Mouse (Mus musculus) liver, embryonic 15.5 days (tissue): Measurements from ENCODE around the gene Rhag. TPM values are rescaled to one million over a fixed set of nuclear protein-coding genes. Genes with fewer than 3 reads are reported as not detected.

Experiments used
- ATAC-seq: fragments of 200-750 bp; cut with Nextera tagmentation; 2 replicates; pipeline ENCODE4 v1.8.0; 2017; ENCODE audit warnings: moderate number of reproducible peaks, mild to moderate bottlenecking, moderate library complexity; ENCODE audit not compliant: insufficient read depth
- H3K27ac ChIP-seq: fragments of 300-500 bp; sonication (generic); replicated peaks from 2 replicates; pipeline ENCODE4 v1.5.1; 2015; ENCODE audit warnings: mild to moderate bottlenecking, inconsistent platforms
- H3K27me3 ChIP-seq: fragments of 300-500 bp; sonication (generic); 2 replicates; pipeline ENCODE4 v1.6.1; 2015; ENCODE audit warnings: mild to moderate bottlenecking, inconsistent platforms
- H3K36me3 ChIP-seq: fragments of 300-500 bp; sonication (generic); replicated peaks from 2 replicates; pipeline ENCODE4 v1.6.1; 2015; ENCODE audit warnings: moderate library complexity, mild to moderate bottlenecking, inconsistent platforms
- H3K4me1 ChIP-seq: fragments of 300-500 bp; sonication (generic); replicated peaks from 2 replicates; pipeline ENCODE4 v1.6.1; 2015; ENCODE audit warnings: inconsistent platforms
- H3K4me2 ChIP-seq: fragments of 300-500 bp; sonication (generic); 2 replicates; pipeline ENCODE4 v1.6.1; 2015; ENCODE audit warnings: moderate library complexity, mild to moderate bottlenecking, inconsistent platforms
- H3K4me3 ChIP-seq: fragments of 300-500 bp; sonication (generic); replicated peaks from 2 replicates; pipeline ENCODE4 v1.5.1; 2015; ENCODE audit warnings: mild to moderate bottlenecking, inconsistent platforms
- H3K9ac ChIP-seq: fragments of 300-500 bp; sonication (generic); 2 replicates; pipeline ENCODE4 v1.6.1; 2015; ENCODE audit warnings: moderate library complexity, mild to moderate bottlenecking, inconsistent platforms
- H3K9me3 ChIP-seq: fragments of 300-500 bp; sonication (generic); replicated peaks from 2 replicates; pipeline ENCODE4 v1.6.1; 2016; ENCODE audit warnings: inconsistent platforms
- WGBS: fragments of 180-500 bp; shearing (Covaris S2); methylation state at CpG from one replicate; pipeline ENCODE4 v1.1.7; 2015; ENCODE audit warnings: mixed read lengths; ENCODE audit not compliant: insufficient replicate concordance; 5-methylcytosine and 5-hydroxymethylcytosine counted together
- polyA plus RNA-seq: library from polyadenylated mRNA; unstranded; fragments of >200 nt; fragmentation: Nextera tagmentation; extraction: Ambion mirVana; gene quantifications from 2 replicates; pipeline ENCODE4 v1.2.1, GENCODE M21; 2015

The Rhag gene
- polyA plus RNA-seq = 220 and 226 TPM in 2 replicates

GRCm38 (mm10) chr17:40810934-40811333, at the start of gene Rhag:
Gene Rhag (plus strand): TSS chr17:40811126.
- 6% methylated on average over 1 of the region's 1 CpGs for WGBS
- peaks cover 7% of the 10 kb centered on the region for H3K36me3 ChIP-seq
- peak within 1 kb of the TSS; percentile 35; the same call in 1 of the 2 replicates for H3K4me2 ChIP-seq
- peak within 1 kb of the TSS; percentile 74 for H3K9ac ChIP-seq
- no peaks in the 10 kb centered on the region for H3K9me3 ChIP-seq
- peak within 1 kb of the TSS; percentile 69 for H3K4me3 ChIP-seq
- peaks cover 32% of the 10 kb centered on the region for H3K4me1 ChIP-seq
- H3K27me3 ChIP-seq = no peaks in the 10 kb centered on the region
- ATAC-seq = peak; percentile 80
- H3K27ac ChIP-seq = peak within 1 kb of the TSS; percentile 96

- Histone ChIP-seq H3K4me1 (no peaks in the 10 kb centered on the region), H3K9me3 (no peaks in the 10 kb centered on the region), H3K4me2 (no peak overlapping the region), H3K36me3 (no peaks in the 10 kb centered on the region), H3K9ac (no peak overlapping the region), H3K27me3 (no peaks in the 10 kb centered on the region), H3K4me3 (no peak overlapping the region), H3K27ac (no peak overlapping the region)
- 55% methylated on average over 4 of the region's 4 CpGs for WGBS
- ATAC-seq = no peak
These were observed 47.3 kb upstream of the Rhag start for GRCm38 (mm10) chr17:40763662-40764061.

GRCm38 (mm10) chr17:40767120-40767519, 43.8 kb upstream of the Rhag start:
- no peaks in the 10 kb centered on the region for H3K4me1 ChIP-seq
- 47% methylated on average over 1 of the region's 1 CpGs for WGBS
- ATAC-seq = no peak
- H3K27me3 ChIP-seq = no peaks in the 10 kb centered on the region
- H3K4me2 ChIP-seq = no peak overlapping the region
- H3K9me3 ChIP-seq = no peaks in the 10 kb centered on the region
- H3K9ac ChIP-seq = no peak overlapping the region
- H3K4me3 ChIP-seq = no peak overlapping the region
- no peaks in the 10 kb centered on the region for H3K36me3 ChIP-seq
- no peak overlapping the region for H3K27ac ChIP-seq

- Histone ChIP-seq H3K36me3 (no peaks in the 10 kb centered on the region), H3K9ac (no peak overlapping the region)
These were observed 21.0 kb upstream of the Rhag start for GRCm38 (mm10) chr17:40789877-40790276.

GRCm38 (mm10) chr17:40793921-40794854, 16.7 kb upstream of the Rhag start:
- no peaks in the 10 kb centered on the region for H3K27me3 ChIP-seq
- H3K4me3 ChIP-seq = peak overlapping the region; percentile 26; the same call in 1 of the 2 replicates
- peak overlapping the region; percentile 51 for H3K4me2 ChIP-seq
- WGBS = 37% methylated on average over 20 of the region's 20 CpGs
- peaks cover 11% of the 10 kb centered on the region for H3K4me1 ChIP-seq
- no peaks in the 10 kb centered on the region for H3K36me3 ChIP-seq
- no peak overlapping the region for H3K9ac ChIP-seq
- H3K9me3 ChIP-seq = no peaks in the 10 kb centered on the region
- peak overlapping the region; percentile 51; the same call in 1 of the 2 replicates for H3K27ac ChIP-seq
- peak; percentile 92 for ATAC-seq

More at GRCm38 (mm10) chr17:40789877-40790276, 21.0 kb upstream of the Rhag start:
- H3K27ac ChIP-seq = no peak overlapping the region
- no peak overlapping the region for H3K4me2 ChIP-seq
- H3K4me1 ChIP-seq = peaks cover 11% of the 10 kb centered on the region
- ATAC-seq = no peak
- H3K27me3 ChIP-seq = no peaks in the 10 kb centered on the region
- no peaks in the 10 kb centered on the region for H3K9me3 ChIP-seq
- no peak overlapping the region for H3K4me3 ChIP-seq

- no peaks in the 10 kb centered on the region for H3K9me3 ChIP-seq
- no peak for ATAC-seq
- no peaks in the 10 kb centered on the region for H3K27me3 ChIP-seq
- peaks cover 20% of the 10 kb centered on the region for H3K4me1 ChIP-seq
- no peak overlapping the region for H3K4me3 ChIP-seq
- H3K4me2 ChIP-seq = no peak overlapping the region
- no peak overlapping the region for H3K9ac ChIP-seq
- no peaks in the 10 kb centered on the region for H3K36me3 ChIP-seq
- 74% methylated on average over 3 of the region's 3 CpGs for whole genome bisulfite sequencing
- H3K27ac ChIP-seq = 0 out of 2 replicates have a peak overlapping the region, but pooled peaks have one; percentile 1
These were observed 8.1 kb upstream of the Rhag start for GRCm38 (mm10) chr17:40802707-40803340.

GRCm38 (mm10) chr17:40806550-40806949, 4.4 kb upstream of the Rhag start:
- peak overlapping the region; percentile 35 for H3K4me3 ChIP-seq
- ATAC-seq = peak; percentile 97
- peak overlapping the region; percentile 66 for H3K4me2 ChIP-seq

GRCm38 (mm10) chr17:40806953-40807572, 3.9 kb upstream of the Rhag start, which contains the start of gene Crisp2:
Gene Crisp2 (minus strand): TSS chr17:40807003.
- peak within 1 kb of the TSS; percentile 93 for H3K27ac ChIP-seq
- no peaks in the 10 kb centered on the region for H3K9me3 ChIP-seq
- 11% methylated on average over 2 of the region's 2 CpGs for WGBS
- peaks cover 42% of the 10 kb centered on the region for H3K4me1 ChIP-seq
- peak; percentile 68 for ATAC-seq
- peak within 1 kb of the TSS; percentile 43 for H3K9ac ChIP-seq
- H3K4me3 ChIP-seq = peak within 1 kb of the TSS; percentile 35
- peak within 1 kb of the TSS; percentile 66 for H3K4me2 ChIP-seq
- no peaks in the 10 kb centered on the region for H3K27me3 ChIP-seq
- no peaks in the 10 kb centered on the region for H3K36me3 ChIP-seq

More at GRCm38 (mm10) chr17:40806550-40806949, 4.4 kb upstream of the Rhag start:
- H3K27ac ChIP-seq = peak overlapping the region; percentile 93
- 0% methylated on average over 3 of the region's 3 CpGs for WGBS
- H3K36me3 ChIP-seq = no peaks in the 10 kb centered on the region
- H3K9ac ChIP-seq = no peak overlapping the region
- peaks cover 42% of the 10 kb centered on the region for H3K4me1 ChIP-seq
- H3K27me3 ChIP-seq = no peaks in the 10 kb centered on the region
- H3K9me3 ChIP-seq = no peaks in the 10 kb centered on the region

- H3K9ac ChIP-seq = no peak overlapping the region
- no peak overlapping the region for H3K4me3 ChIP-seq
- ATAC-seq = no peak
- no peaks in the 10 kb centered on the region for H3K36me3 ChIP-seq
- no peaks in the 10 kb centered on the region for H3K9me3 ChIP-seq
- H3K4me2 ChIP-seq = peak overlapping the region; percentile 29
- peaks cover 42% of the 10 kb centered on the region for H3K4me1 ChIP-seq
- H3K27me3 ChIP-seq = no peaks in the 10 kb centered on the region
- H3K27ac ChIP-seq = peak overlapping the region; percentile 85
These were observed 2.9 kb upstream of the Rhag start for GRCm38 (mm10) chr17:40808071-40808470.

- Histone ChIP-seq H3K27ac (no peak overlapping the region), H3K9me3 (no peaks in the 10 kb centered on the region), H3K9ac (no peak overlapping the region), H3K4me1 (peaks cover 31% of the 10 kb centered on the region), H3K27me3 (no peaks in the 10 kb centered on the region), H3K4me2 (no peak overlapping the region), H3K4me3 (peak overlapping the region; percentile 69), H3K36me3 (peaks cover 7% of the 10 kb centered on the region)
- 27% methylated on average over 1 of the region's 1 CpGs for WGBS
- ATAC-seq = no peak
These were observed 634 bp downstream of the Rhag start for GRCm38 (mm10) chr17:40811560-40811959.

GRCm38 (mm10) chr17:40812259-40812658, 1.3 kb downstream of the Rhag start:
- Histone ChIP-seq H3K4me3 (peak overlapping the region; percentile 32; the same call in 1 of the 2 replicates), H3K27me3 (no peaks in the 10 kb centered on the region), H3K9me3 (no peaks in the 10 kb centered on the region), H3K36me3 (peaks cover 12% of the 10 kb centered on the region), H3K27ac (no peak overlapping the region), H3K4me1 (peaks cover 33% of the 10 kb centered on the region), H3K4me2 (no peak overlapping the region), H3K9ac (no peak overlapping the region)
- WGBS = 23% methylated on average over 2 of the region's 2 CpGs
- ATAC-seq = peak; percentile 45; the same call in 1 of the 2 replicates
